Mouse (Mus musculus) midbrain, embryonic 11.5 days (tissue): Measurements from ENCODE around the gene Enox1. TPM values are rescaled to one million over a fixed set of nuclear protein-coding genes. Genes with fewer than 3 reads are reported as not detected.
"Not testable (repeated sequence)": the region's sequence is repeated elsewhere in the genome, so short reads cannot be mapped to it uniquely, and the experiment has no call there.

Experiments
- ATAC-seq: fragments of 200-750 bp; cut with Nextera tagmentation; 2 replicates; pipeline ENCODE4 v1.8.0; 2017; ENCODE audit warnings: moderate TSS enrichment, moderate library complexity; ENCODE audit not compliant: low FRiP score
- DNase-seq: peaks from one replicate; pipeline ENCODE4 v3.0.0; 2015; ENCODE audit warnings: low spot score; ENCODE audit errors: missing footprints
- H3K27ac ChIP-seq: fragments of 300-500 bp; sonication (generic); 2 replicates; pipeline ENCODE4 v1.5.1; 2014; ENCODE audit warnings: low read depth, low read length
- H3K27me3 ChIP-seq: fragments of 300-500 bp; sonication (generic); 2 replicates; pipeline ENCODE4 v1.6.1; 2014; ENCODE audit warnings: mild to moderate bottlenecking, low read length, moderate library complexity, mixed read lengths; ENCODE audit not compliant: control insufficient read depth, insufficient read depth
- H3K36me3 ChIP-seq: fragments of 300-500 bp; sonication (generic); 2 replicates; pipeline ENCODE4 v1.6.1; 2014; ENCODE audit warnings: mild to moderate bottlenecking, low read length, moderate library complexity, mixed read lengths; ENCODE audit not compliant: control insufficient read depth, insufficient read depth
- H3K4me1 ChIP-seq: fragments of 300-500 bp; sonication (generic); 2 replicates; pipeline ENCODE4 v1.6.1; 2014; ENCODE audit warnings: low read length; ENCODE audit not compliant: control insufficient read depth, insufficient read depth
- H3K4me2 ChIP-seq: fragments of 300-500 bp; sonication (generic); 2 replicates; pipeline ENCODE4 v1.6.1; 2014; ENCODE audit warnings: mild to moderate bottlenecking, moderate library complexity
- H3K4me3 ChIP-seq: fragments of 300-500 bp; sonication (generic); 2 replicates; pipeline ENCODE4 v1.5.1; 2014; ENCODE audit warnings: low read depth, low read length
- H3K9ac ChIP-seq: fragments of 300-500 bp; sonication (generic); 2 replicates; pipeline ENCODE4 v1.6.1; 2014; ENCODE audit warnings: low read length
- H3K9me3 ChIP-seq: fragments of 300-500 bp; sonication (generic); 2 replicates; pipeline ENCODE4 v1.6.1; 2016; ENCODE audit warnings: low read length; ENCODE audit not compliant: control insufficient read depth
- WGBS: fragments of 180-500 bp; shearing (Covaris S2); extraction: QIAGEN DNeasy Blood & Tissue Kit; methylation state at CpG from one replicate; pipeline ENCODE4 v1.1.7; 2014; 5-methylcytosine and 5-hydroxymethylcytosine counted together
- polyA plus RNA-seq: library from polyadenylated mRNA; unstranded; fragments of >200 nt; fragmentation: Nextera tagmentation; extraction: Ambion mirVana; gene quantifications from 2 replicates; pipeline ENCODE4 v1.2.1, GENCODE M21; 2014

Enox1 gene
- polyA plus RNA-seq, 1 experiment from 2014 or later = 12.8 TPM

DNA sequence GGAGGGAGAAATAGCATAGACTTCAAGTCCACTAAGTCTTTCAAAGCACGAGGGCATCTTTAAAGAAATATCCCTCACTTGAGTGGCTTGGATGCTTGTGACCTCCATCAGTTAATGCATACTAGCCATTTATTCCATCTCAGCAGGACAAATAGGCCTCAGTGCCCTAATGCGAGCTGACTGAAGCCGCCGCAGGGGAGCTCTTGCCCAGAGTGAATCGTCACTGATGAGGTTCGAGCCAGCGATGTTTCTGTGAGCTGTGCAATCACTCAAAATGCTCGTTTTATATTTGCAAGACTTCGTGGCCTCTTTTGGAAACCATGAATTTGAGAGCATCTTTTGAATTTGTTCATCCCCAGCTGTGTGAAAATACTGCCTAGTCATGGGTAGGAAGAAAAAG, 372.6 kb downstream of the Enox1 start:
- DNase-seq (peak; percentile 28), ATAC-seq (no peak)
- Histone ChIP-seq H3K4me3 (no peak overlapping the region), H3K27me3 (no peaks in the 10 kb centered on the region), H3K9me3 (no peaks in the 10 kb centered on the region), H3K4me2 (no peak overlapping the region), H3K27ac (no peak overlapping the region), H3K9ac (no peak overlapping the region), H3K36me3 (no peaks in the 10 kb centered on the region), H3K4me1 (no peaks in the 10 kb centered on the region)
- 78% methylated on average over 9 of the region's 9 CpGs for WGBS

DNA sequence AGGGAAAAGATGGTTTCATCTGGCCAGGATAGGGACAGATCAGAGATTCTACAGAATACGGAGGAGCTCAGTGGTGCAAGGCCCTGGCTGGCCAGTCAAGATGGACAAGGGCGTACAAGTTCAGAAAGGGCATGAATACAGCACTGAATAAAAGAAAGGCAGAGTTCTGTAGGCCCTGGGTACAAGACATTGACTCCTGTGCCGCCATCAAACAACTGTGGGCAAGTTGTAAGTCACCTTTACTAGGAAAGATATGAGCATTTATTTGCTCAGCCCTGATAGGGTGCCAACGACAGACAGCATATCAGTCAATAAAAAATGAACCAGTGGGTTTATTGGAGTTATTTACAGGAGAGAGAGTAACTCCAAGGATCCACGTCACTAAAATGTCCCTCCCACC, 373.1 kb downstream of the Enox1 start:
- no peaks in the 10 kb centered on the region for H3K4me1 ChIP-seq
- no peaks in the 10 kb centered on the region for H3K9me3 ChIP-seq
- H3K4me3 ChIP-seq = no peak overlapping the region
- no peak overlapping the region for H3K4me2 ChIP-seq
- WGBS = 89% methylated on average over 5 of the region's 5 CpGs
- H3K36me3 ChIP-seq = no peaks in the 10 kb centered on the region
- ATAC-seq = no peak
- no peaks in the 10 kb centered on the region for H3K27me3 ChIP-seq
- no peak overlapping the region for H3K27ac ChIP-seq
- no peak overlapping the region for H3K9ac ChIP-seq
- DNase-seq = peak; percentile 60

GRCm38 (mm10) chr14:77533638-77534037, 377.1 kb downstream of the Enox1 start:
- Histone ChIP-seq H3K9ac (no peak overlapping the region), H3K9me3 (no peaks in the 10 kb centered on the region), H3K4me1 (no peaks in the 10 kb centered on the region), H3K36me3 (no peaks in the 10 kb centered on the region), H3K27me3 (no peaks in the 10 kb centered on the region), H3K4me2 (no peak overlapping the region), H3K4me3 (no peak overlapping the region), H3K27ac (no peak overlapping the region)
- WGBS = 73% methylated on average over 5 of the region's 5 CpGs
- DNase-seq (peak; percentile 72), ATAC-seq (no peak)

DNA sequence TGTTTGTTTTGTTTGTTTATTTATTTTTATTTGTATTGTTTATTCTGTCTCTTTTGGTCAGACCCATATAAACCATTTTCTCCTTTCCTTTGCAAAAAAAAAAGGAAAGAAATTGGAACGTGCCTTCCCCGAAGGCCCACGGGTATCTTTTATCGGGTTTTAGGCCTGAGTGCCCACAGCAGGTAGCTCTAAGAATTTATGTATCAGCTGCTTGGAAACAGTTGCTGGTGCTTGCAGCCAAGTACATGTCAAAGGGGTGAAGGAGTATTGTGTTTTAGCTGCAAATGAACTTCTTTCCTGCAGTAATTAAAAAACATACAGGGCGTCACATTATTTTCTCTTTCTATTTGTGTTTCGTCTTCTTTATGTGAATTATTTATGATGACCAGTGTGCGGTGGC, 377.6 kb downstream of the Enox1 start:
- H3K27me3 ChIP-seq = no peaks in the 10 kb centered on the region
- no peak overlapping the region for H3K9ac ChIP-seq
- peak; percentile 49 for DNase-seq
- H3K4me1 ChIP-seq = no peaks in the 10 kb centered on the region
- no peak overlapping the region for H3K4me2 ChIP-seq
- no peaks in the 10 kb centered on the region for H3K9me3 ChIP-seq
- H3K36me3 ChIP-seq = no peaks in the 10 kb centered on the region
- ATAC-seq = no peak
- H3K4me3 ChIP-seq = no peak overlapping the region
- H3K27ac ChIP-seq = no peak overlapping the region
- WGBS = 82% methylated on average over 7 of the region's 7 CpGs

DNA sequence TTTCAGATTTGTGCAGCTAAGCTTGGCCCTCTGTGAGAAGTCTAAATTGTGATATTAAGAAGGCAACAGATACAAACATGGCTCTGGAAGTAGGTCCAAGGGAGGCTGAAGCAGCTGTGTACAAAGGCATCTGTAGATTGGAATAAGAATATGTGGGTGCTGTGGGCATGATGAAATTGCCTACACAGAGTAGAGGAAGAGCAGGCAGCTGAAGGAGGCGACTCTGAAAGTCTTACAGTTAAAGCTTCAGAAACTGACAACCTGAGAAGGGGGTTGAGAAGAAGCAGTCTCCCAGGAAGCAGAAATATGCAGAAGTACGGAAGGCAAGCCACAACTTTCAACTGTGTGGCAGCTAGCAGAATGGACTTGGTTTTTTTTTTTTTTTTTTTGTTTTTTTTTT, 380.0 kb downstream of the Enox1 start:
- peak; percentile 17 for DNase-seq
- no peak overlapping the region for H3K9ac ChIP-seq
- no peak overlapping the region for H3K4me3 ChIP-seq
- H3K4me1 ChIP-seq = no peaks in the 10 kb centered on the region
- WGBS = 88% methylated on average over 2 of the region's 2 CpGs
- no peak overlapping the region for H3K27ac ChIP-seq
- H3K27me3 ChIP-seq = no peaks in the 10 kb centered on the region
- no peaks in the 10 kb centered on the region for H3K36me3 ChIP-seq
- H3K9me3 ChIP-seq = no peaks in the 10 kb centered on the region
- no peak overlapping the region for H3K4me2 ChIP-seq
- no peak for ATAC-seq

DNA sequence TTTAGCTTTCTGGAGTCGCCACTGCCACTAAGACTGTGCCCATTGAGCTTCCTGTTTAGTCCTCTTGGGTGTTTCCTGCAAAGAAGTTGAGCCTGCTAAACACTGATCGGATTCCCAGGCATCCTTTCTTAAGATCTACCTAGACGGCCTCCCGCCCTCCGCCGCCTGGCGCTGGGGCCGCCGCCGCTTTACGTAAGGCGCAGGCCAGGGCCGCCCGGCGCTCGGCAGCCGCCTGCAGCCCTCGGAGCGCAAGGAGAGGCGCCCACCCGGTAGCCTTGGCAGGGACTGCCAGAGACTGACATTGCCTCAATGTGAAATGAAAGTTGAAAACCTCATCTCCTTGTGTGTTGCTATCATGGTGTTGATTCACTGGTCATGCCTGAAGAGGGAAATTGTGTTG, 383.0 kb downstream of the Enox1 start:
- not testable (repeated sequence) for H3K4me1 ChIP-seq, H3K9ac ChIP-seq, H3K4me3 ChIP-seq, H3K9me3 ChIP-seq, H3K4me2 ChIP-seq, H3K27me3 ChIP-seq, H3K27ac ChIP-seq, H3K36me3 ChIP-seq
- DNase-seq (peak; percentile 68), ATAC-seq (0 out of 2 replicates have a peak, but pooled peaks have one; percentile 68)
- WGBS = 50% methylated on average over 21 of the region's 21 CpGs

DNA sequence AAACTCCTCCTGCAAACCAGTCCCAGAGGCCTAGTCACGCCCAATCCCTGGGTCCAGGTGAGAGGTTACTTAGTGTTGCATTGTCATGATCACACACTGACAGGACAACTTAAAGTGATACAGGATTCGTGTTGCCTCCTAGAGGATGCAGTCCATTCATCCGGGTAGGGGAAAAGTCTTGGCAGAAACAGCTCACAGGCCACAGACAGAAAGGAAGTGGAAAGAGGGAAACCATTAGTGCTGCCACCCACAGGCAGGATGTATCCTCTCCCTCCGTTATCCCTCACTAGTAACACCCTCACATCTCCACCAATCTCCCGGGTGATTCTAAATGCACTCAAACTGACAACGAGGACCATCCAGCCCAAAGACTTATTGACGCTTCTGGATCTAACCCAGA, 385.4 kb downstream of the Enox1 start:
- Histone ChIP-seq H3K27me3 (no peaks in the 10 kb centered on the region), H3K4me2 (no peak overlapping the region), H3K4me3 (no peak overlapping the region), H3K9me3 (no peaks in the 10 kb centered on the region), H3K36me3 (no peaks in the 10 kb centered on the region), H3K27ac (no peak overlapping the region), H3K4me1 (no peaks in the 10 kb centered on the region), H3K9ac (no peak overlapping the region)
- ATAC-seq (no peak), DNase-seq (peak; percentile 35)
- WGBS = 85% methylated on average over 7 of the region's 7 CpGs

DNA sequence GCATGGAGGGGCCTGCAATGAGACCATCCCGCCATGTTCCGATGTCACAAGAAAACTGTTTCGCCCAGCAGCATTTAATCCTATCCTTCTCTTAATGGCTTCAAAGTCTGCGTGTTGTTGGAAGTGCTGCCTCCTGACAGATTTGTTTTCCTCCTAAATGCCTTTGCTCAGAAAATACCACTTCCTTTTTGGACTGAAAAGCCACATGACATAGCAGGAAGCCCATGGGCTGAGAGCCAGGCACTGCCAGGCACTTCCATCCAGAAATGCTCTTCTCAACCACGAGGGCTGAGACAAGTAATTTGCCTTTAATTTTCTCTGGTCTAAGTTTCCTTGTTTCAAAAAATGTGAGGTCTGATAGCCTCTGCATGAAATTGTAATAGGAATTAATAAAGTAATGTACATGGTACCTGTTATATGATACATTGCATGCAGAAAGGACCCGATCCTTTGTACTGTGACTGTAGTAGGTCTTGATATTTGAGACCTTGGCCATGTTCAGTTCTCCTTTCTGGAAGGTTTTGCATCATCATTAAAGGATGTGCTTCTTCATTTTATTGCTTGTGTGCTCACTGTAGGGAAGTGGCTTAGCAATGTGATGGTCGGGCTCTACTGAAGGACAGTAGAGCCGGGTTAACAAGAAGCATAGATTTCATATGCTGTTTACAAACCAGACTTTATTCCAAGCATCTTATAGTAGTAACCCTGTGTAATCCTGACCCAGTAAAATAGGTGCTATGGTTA, 390.1 kb downstream of the Enox1 start:
- peak; percentile 28 for DNase-seq
- Histone ChIP-seq H3K4me1 (no peaks in the 10 kb centered on the region), H3K27me3 (no peaks in the 10 kb centered on the region), H3K27ac (no peak overlapping the region), H3K36me3 (no peaks in the 10 kb centered on the region), H3K9me3 (no peaks in the 10 kb centered on the region), H3K4me3 (no peak overlapping the region), H3K4me2 (no peak overlapping the region), H3K9ac (no peak overlapping the region)
- 91% methylated on average over 8 of the region's 8 CpGs for WGBS
- no peak for ATAC-seq

GRCm38 (mm10) chr14:77547351-77547750, 390.8 kb downstream of the Enox1 start:
- Histone ChIP-seq H3K36me3 (no peaks in the 10 kb centered on the region), H3K9ac (no peak overlapping the region), H3K4me3 (no peak overlapping the region), H3K4me2 (no peak overlapping the region), H3K9me3 (no peaks in the 10 kb centered on the region), H3K4me1 (no peaks in the 10 kb centered on the region), H3K27ac (no peak overlapping the region), H3K27me3 (no peaks in the 10 kb centered on the region)
- ATAC-seq (no peak), DNase-seq (peak; percentile 72)
- WGBS = 88% methylated on average over 5 of the region's 5 CpGs
